Mouse (Mus musculus) left cerebral cortex, adult 6 months (tissue): Measurements from ENCODE around the gene Fdxacb1. TPM values are rescaled to one million over a fixed set of nuclear protein-coding genes. Genes with fewer than 3 reads are reported as not detected.

Source experiments
- long read RNA-seq, 2 experiments: library from polyadenylated mRNA; unstranded; transcript quantifications; one replicate each; pipeline ENCODE4 v2.0.0; 2019 to 2020
- polyA plus RNA-seq: library from polyadenylated mRNA; unstranded; fragments of <200 nt; fragmentation: Nextera tagmentation; gene quantifications from 2 replicates; pipeline ENCODE4 v1.2.3, GENCODE M21; 2021

Gene Fdxacb1
- 3.6 and 5.7 TPM in 2 replicates for polyA plus RNA-seq
- long read RNA-seq, experiment 1, transcript Fdxacb1-201 (5 exons, 2,658 nt): major isoform, 55 of 70 reads
- long read RNA-seq, experiment 1, partial matches to known transcripts: 5 of 70 reads
- long read RNA-seq, experiment 1, other reads (novel, unspliced or antisense): 9 of 70 reads
- long read RNA-seq, experiment 2, transcript Fdxacb1-201 (5 exons, 2,658 nt): major isoform, 8 of 10 reads
- long read RNA-seq, experiment 2, partial matches to known transcripts: 0 of 10 reads
- long read RNA-seq, experiment 2, other reads (novel, unspliced or antisense): 0 of 10 reads

GRCm38 (mm10) chr9:50768107-50769002 lies at the start of gene Fdxacb1:
Gene Fdxacb1 (plus strand): TSS chr9:50768236.

GRCm38 (mm10) chr9:50738914-50739870 lies 28.8 kb upstream of the Fdxacb1 start, which contains the start of gene Dixdc1:
Gene Dixdc1 (minus strand): TSS chr9:50739517.

GRCm38 (mm10) chr9:50746214-50746677 lies 21.8 kb upstream of the Fdxacb1 start, which contains the start of gene 2310030G06Rik:
Gene 2310030G06Rik (minus strand): TSS chr9:50746536.

GRCm38 (mm10) chr9:50751323-50751722 lies 16.7 kb upstream of the Fdxacb1 start, which contains the start of gene Cryab:
Gene Cryab (plus strand): TSS chr9:50751325.

GRCm38 (mm10) chr9:50752054-50752602 lies 15.9 kb upstream of the Fdxacb1 start, which contains the start of gene Hspb2:
Gene Hspb2 (minus strand): TSS chr9:50752354.

GRCm38 (mm10) chr9:50774991-50775612 lies 7.1 kb downstream of the Fdxacb1 start, which contains the start of the genes Alg9 and 1110032A03Rik:
Gene Alg9 (plus strand): TSS chr9:50775019.
Gene 1110032A03Rik (minus strand): TSS chr9:50775520.

Other genes with a start within 250 kb of the Fdxacb1 start
- 97.6 and 116 TPM in 2 replicates for gene Pts, start 239.5 kb upstream of the Fdxacb1 start, polyA plus RNA-seq
- gene Il18, start 213.4 kb upstream of the Fdxacb1 start, polyA plus RNA-seq: 64.3 and 75.2 TPM in 2 replicates
- 3.0 and 3.4 TPM in 2 replicates for gene Bco2, start 213.1 kb upstream of the Fdxacb1 start, polyA plus RNA-seq
- not detected in 2 replicates for gene Tex12, start 206.9 kb upstream of the Fdxacb1 start, polyA plus RNA-seq
- gene Sdhd, start 164.4 kb upstream of the Fdxacb1 start, polyA plus RNA-seq: 115 and 194 TPM in 2 replicates
- gene Timm8b, start 164.3 kb upstream of the Fdxacb1 start, polyA plus RNA-seq: 965 and 1,199 TPM in 2 replicates
- gene Pih1d2, start 150.9 kb upstream of the Fdxacb1 start, polyA plus RNA-seq: 3.0 and 4.5 TPM in 2 replicates
- gene Nkapd1, start 150.8 kb upstream of the Fdxacb1 start, polyA plus RNA-seq: 12.1 and 20.2 TPM in 2 replicates
- 33.6 and 43.7 TPM in 2 replicates for gene Dlat, start 108.5 kb upstream of the Fdxacb1 start, polyA plus RNA-seq
- gene Dixdc1, start 28.7 kb upstream of the Fdxacb1 start, polyA plus RNA-seq: 31.7 and 38.1 TPM in 2 replicates
- 3.6 and 5.2 TPM in 2 replicates for gene 2310030G06Rik, start 21.7 kb upstream of the Fdxacb1 start, polyA plus RNA-seq
- gene Cryab, start 16.9 kb upstream of the Fdxacb1 start, polyA plus RNA-seq: 295 and 350 TPM in 2 replicates
- 3.8 and 3.9 TPM in 2 replicates for gene Hspb2, start 15.9 kb upstream of the Fdxacb1 start, polyA plus RNA-seq
- 7.0 and 20.0 TPM in 2 replicates for gene Alg9, start 6.8 kb downstream of the Fdxacb1 start, polyA plus RNA-seq
- gene 1110032A03Rik, start 7.3 kb downstream of the Fdxacb1 start, polyA plus RNA-seq: 96.7 and 104 TPM in 2 replicates
- gene Ppp2r1b, start 77.1 kb downstream of the Fdxacb1 start, polyA plus RNA-seq: 5.8 and 6.0 TPM in 2 replicates
- 10.1 and 11.3 TPM in 2 replicates for gene Sik2, start 240.8 kb downstream of the Fdxacb1 start, polyA plus RNA-seq